Mouse (Mus musculus): ENCODE data around the gene Zfp973. TPM values are rescaled to one million over a fixed set of nuclear protein-coding genes. Genes with fewer than 3 reads are reported as not detected.
"Not testable (repeated sequence)": the region's sequence is repeated elsewhere in the genome, so short reads cannot be mapped to it uniquely, and the experiment has no call there.

Gene Zfp973
- polyA plus RNA-seq (2014; fragmentation: Nextera tagmentation; extraction: Ambion mirVana): 10.3 and 10.4 TPM in 2 replicates

DNA sequence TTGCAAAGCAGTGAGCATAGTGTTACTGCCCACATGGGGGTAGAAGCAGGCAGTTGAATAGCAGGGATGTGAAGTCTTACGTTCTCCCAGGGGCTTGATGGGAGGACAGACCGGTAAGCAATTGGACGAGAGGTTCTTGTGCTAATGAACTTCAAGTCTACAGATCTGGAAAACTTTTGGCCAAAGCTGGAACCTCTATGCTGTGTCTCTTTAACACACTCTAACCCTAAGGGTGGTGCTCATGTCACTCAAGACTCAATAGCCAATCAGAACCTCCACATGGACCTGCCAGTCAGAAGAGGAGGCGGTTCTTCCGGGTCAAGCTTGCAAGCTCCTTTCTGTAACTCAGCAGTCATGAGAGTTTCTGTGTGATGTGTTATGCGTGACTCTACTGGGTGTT is at the start of gene Zfp973:
Gene Zfp973 (plus strand): TSS at position 301 of the 400 bp plus-strand sequence.
- not testable (repeated sequence) for H3K4me3 ChIP-seq (ENCODE audit: low read depth, low read length); H3K36me3 ChIP-seq (ENCODE audit: control insufficient read depth, insufficient read depth, low read length); H3K27me3 ChIP-seq (ENCODE audit: control insufficient read depth, insufficient read depth, low read length); H3K4me1 ChIP-seq (ENCODE audit: control insufficient read depth, insufficient read depth, low read length); H3K4me2 ChIP-seq (ENCODE audit: low read depth, low read length); ATAC-seq (ENCODE audit: low read depth); H3K9ac ChIP-seq (replicated peaks; ENCODE audit: low read depth, low read length); H3K27ac ChIP-seq (ENCODE audit: low read depth, low read length); H3K9me3 ChIP-seq (ENCODE audit: control insufficient read depth, low read length)
- no CpG with 5 or more reads among the region's 6 CpGs for WGBS

- no CpG with 5 or more reads among the region's 4 CpGs for WGBS
- H3K4me1 ChIP-seq (ENCODE audit: control insufficient read depth, insufficient read depth, low read length): not testable (repeated sequence)
Measured at GRCm38 (mm10) chr2:176636244-176636643, 34.1 kb upstream of the Zfp973 start, which contains the start of gene Gm14308. Gene Gm14308, minus strand, starts transcription at chr2:176636344.

DNA sequence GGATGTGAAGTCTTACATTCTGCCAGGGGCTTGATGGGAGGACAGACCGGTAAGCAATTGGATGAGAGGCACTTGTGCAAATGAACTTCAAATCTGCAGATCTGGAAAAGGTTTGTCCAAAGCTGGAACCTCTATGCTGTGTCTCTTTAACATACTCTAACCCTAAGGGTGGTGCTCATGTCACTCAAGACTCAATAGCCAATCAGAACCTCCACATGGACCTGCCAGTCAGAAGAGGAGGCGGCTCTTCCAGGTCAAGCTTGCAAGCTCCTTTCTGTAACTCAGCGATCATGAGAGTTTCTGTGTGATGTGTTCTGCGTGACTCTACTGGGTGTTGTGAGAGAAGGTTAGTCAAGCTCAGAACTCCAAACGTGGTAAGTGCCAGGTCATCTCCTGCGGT is 37.7 kb downstream of the Zfp973 start, which contains the start of gene Gm14305:
Gene Gm14305 (plus strand): TSS at position 278 of the 400 bp plus-strand sequence.
- not testable (repeated sequence) for H3K36me3 ChIP-seq (ENCODE audit: control insufficient read depth, insufficient read depth, low read length); H3K9ac ChIP-seq (replicated peaks; ENCODE audit: low read depth, low read length); H3K9me3 ChIP-seq (ENCODE audit: control insufficient read depth, low read length); H3K27ac ChIP-seq (ENCODE audit: low read depth, low read length); ATAC-seq (ENCODE audit: low read depth); H3K4me1 ChIP-seq (ENCODE audit: control insufficient read depth, insufficient read depth, low read length); H3K27me3 ChIP-seq (ENCODE audit: control insufficient read depth, insufficient read depth, low read length)
- peak within 1 kb of the TSS; percentile 34 for H3K4me3 ChIP-seq (ENCODE audit: low read depth, low read length)
- 6% methylated on average over 3 of the region's 6 CpGs for WGBS
- peak within 1 kb of the TSS; percentile 26; the same call in 1 of the 2 replicates for H3K4me2 ChIP-seq (ENCODE audit: low read depth, low read length)

More at GRCm38 (mm10) chr2:176636244-176636643, 34.1 kb upstream of the Zfp973 start, which contains the start of gene Gm14308:
- not testable (repeated sequence) for H3K36me3 ChIP-seq (ENCODE audit: control insufficient read depth, insufficient read depth, low read length); H3K27ac ChIP-seq (ENCODE audit: low read depth, low read length); H3K4me2 ChIP-seq (ENCODE audit: low read depth, low read length); H3K9ac ChIP-seq (replicated peaks; ENCODE audit: low read depth, low read length); H3K4me3 ChIP-seq (ENCODE audit: low read depth, low read length); H3K9me3 ChIP-seq (ENCODE audit: control insufficient read depth, low read length); H3K27me3 ChIP-seq (ENCODE audit: control insufficient read depth, insufficient read depth, low read length); ATAC-seq (ENCODE audit: low read depth)

Other genes with a start within 250 kb of the Zfp973 start
- 9.8 and 11.6 TPM in 2 replicates for gene Gm14435, start 246.9 kb upstream of the Zfp973 start, polyA plus RNA-seq (2014; fragmentation: Nextera tagmentation; extraction: Ambion mirVana)
- gene Gm14434, start 183.7 kb upstream of the Zfp973 start, polyA plus RNA-seq (2014; fragmentation: Nextera tagmentation; extraction: Ambion mirVana): 6.8 and 35.7 TPM in 2 replicates
- not detected in 2 replicates for gene Zfp967, start 149.5 kb upstream of the Zfp973 start, polyA plus RNA-seq (2014; fragmentation: Nextera tagmentation; extraction: Ambion mirVana)
- gene Gm14308, start 34.2 kb upstream of the Zfp973 start, polyA plus RNA-seq (2014; fragmentation: Nextera tagmentation; extraction: Ambion mirVana): 7.8 and 24.9 TPM in 2 replicates
- gene Gm14305, start 37.8 kb downstream of the Zfp973 start, polyA plus RNA-seq (2014; fragmentation: Nextera tagmentation; extraction: Ambion mirVana): 38.3 and 41.5 TPM in 2 replicates
- gene Gm14295, start 128.1 kb downstream of the Zfp973 start, polyA plus RNA-seq (2014; fragmentation: Nextera tagmentation; extraction: Ambion mirVana): 8.4 and 9.1 TPM in 2 replicates
- gene Gm14408, start 160.6 kb downstream of the Zfp973 start, polyA plus RNA-seq (2014; fragmentation: Nextera tagmentation; extraction: Ambion mirVana): not detected in 2 replicates

All from neural tube, embryonic 14.5 days (tissue).